Mouse (Mus musculus): ENCODE measurements around the gene Strada. TPM values are rescaled to one million over a fixed set of nuclear protein-coding genes. Genes with fewer than 3 reads are reported as not detected.
"Not testable (repeated sequence)": the region's sequence is repeated elsewhere in the genome, so short reads cannot be mapped to it uniquely, and the experiment has no call there.

Gene Strada
- total RNA-seq, 2 experiments from 2014 or later = 6.2 to 8.0 TPM

- no peak for DNase-seq
Measured at GRCm38 (mm10) chr11:106156257-106156656, 45.7 kb downstream of the Strada start.

DNA sequence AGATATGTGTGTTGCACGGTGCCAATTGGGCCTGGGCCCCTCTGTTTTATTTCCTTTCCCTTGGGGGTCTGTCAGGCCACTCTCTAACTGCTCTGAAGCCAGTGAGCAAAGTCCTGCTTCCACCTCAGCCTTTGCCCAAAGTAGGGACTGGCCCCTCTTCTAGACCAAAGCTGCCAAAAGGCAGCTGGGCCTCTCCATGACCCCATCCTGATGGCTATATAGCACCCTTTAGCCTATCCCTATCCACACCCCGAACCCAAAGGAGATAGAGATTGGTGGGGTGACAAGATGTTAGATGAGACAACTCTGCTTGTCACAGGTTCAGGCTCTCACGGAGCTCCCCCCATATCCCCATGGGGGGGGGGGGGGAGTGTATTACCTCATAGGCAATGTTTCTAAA, 46.2 kb downstream of the Strada start:
- no peak for DNase-seq

DNA sequence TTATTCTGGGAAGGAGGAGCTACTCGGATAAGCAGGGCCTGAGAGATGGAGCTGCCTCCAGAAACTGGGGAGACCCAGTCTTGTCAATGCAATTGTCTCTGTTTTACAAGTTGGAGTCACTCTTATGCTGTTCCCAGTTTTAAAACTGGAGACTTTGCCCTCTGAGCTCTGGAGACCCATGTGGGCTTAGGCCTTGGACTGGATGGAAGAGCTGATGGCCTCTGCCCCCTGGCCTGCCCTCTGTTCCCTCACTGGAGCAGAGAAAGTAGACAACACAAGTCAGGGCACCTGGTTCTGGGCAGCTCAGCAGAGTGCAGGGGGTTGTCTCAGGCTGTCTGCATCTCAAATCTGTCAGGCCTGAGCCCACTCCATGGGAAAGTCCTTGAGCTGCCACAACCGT, 47.2 kb downstream of the Strada start:
- no peak for DNase-seq

DNA sequence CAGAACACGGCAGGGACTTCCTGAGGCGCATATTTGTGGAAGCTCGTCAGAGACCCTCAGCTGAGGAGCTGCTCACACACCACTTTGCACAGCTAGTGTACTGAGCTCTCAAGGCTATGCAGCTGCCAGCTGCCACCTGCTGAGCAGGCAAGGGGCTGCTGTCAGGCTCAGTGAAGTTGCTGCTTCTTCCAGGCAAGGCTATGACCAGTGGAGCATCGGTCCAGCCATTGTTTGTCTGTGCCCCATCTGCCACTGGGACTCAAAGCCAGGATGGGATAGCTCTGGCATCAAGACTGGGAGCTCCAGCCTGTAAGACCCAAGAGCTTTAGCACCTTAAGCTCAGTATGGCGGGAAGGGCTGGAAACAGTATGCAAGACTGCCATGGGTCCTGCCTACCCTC, 47.9 kb downstream of the Strada start:
- DNase-seq = no peak

DNA sequence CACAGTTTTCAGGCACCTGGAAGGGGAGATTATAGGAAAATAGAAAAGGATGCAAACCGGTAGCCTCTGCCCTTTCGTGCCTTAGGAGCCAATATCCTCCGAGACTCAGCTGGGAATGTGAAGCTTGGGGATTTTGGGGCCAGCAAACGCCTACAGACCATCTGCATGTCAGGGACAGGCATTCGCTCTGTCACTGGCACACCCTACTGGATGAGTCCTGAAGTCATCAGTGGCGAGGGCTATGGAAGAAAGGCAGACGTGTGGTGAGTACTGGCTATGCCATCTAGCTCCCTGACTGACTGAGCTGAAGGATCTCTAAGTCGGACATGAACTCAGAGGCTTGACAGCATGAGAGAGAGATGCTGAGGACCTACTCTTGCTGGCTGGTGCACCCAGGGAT, 49.8 kb downstream of the Strada start:
- DNase-seq = no peak

DNA sequence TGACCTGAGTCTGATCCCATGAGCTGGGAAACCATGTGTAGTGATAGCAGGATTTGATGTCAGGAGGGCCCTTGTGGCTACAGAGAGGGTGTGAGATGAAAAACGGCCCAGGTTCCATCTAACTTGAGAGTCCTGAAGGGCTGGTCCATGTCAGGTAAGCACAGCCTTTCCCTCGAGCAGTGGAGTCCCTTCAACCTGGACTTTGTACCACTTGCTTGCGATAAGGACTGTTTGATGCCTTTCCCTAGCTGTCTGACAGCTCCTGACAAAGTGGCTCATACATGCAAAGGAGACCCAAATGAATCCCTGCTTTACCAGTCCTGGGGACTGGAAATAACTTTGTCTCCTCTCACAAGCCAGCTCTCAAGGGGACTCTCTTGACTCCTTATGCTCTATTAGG, 50.7 kb downstream of the Strada start:
- DNase-seq = no peak

DNA sequence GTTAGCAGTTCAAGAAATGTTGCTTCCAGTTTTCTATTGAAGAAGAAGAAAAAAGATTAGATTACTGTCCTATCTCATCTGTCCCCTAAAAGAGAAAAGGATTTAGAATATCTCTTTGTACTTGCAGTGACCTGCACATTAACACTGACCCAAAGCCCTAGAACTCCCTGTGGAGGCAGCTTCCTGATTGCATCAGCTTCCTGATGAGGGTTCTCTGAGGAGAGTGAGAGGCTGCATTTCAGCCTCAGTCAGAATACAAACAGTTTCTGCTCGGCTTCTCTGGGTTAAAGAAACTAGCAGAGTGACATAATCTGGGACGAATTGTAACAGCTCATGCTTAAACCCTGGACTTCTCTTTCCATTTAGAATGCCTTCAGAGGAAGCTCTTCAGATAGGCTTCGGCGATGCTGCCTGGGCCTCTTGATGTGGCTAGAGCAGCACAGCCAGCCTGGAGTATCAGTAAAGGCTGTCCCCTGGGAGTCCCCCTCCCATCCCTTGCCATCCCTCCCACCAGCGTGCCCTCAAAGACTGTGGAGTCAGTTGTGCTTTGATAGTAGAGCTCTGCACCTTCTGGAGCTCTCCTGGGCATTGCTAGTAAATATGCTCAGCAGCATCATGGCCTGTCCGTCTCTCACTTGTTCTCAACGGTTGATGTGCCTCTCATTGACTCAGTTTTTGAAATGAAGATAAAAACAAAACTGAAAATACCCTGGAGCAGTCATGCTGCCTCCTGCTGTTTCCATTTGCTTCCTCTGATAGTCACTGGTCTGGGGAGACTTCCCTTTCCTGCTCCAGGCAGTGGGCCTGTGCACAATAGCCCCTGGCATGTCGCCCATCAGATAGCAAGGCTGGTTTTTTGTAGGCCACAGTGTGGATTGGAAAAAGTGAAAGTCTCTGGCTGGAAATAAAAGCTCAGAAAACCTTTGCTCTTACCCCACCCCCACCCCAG, 67.1 kb downstream of the Strada start:
- DNase-seq = peak; percentile 90 to 94

GRCm38 (mm10) chr11:106132516-106132915, 69.5 kb downstream of the Strada start:
- DNase-seq = no peak

GRCm38 (mm10) chr11:106129477-106129876, 72.5 kb downstream of the Strada start:
- no peak for DNase-seq

GRCm38 (mm10) chr11:106126727-106127373, 75.1 kb downstream of the Strada start:
- DNase-seq = not testable (repeated sequence)

- DNase-seq = no peak
Measured at GRCm38 (mm10) chr11:106125827-106126226, 76.1 kb downstream of the Strada start.

DNA sequence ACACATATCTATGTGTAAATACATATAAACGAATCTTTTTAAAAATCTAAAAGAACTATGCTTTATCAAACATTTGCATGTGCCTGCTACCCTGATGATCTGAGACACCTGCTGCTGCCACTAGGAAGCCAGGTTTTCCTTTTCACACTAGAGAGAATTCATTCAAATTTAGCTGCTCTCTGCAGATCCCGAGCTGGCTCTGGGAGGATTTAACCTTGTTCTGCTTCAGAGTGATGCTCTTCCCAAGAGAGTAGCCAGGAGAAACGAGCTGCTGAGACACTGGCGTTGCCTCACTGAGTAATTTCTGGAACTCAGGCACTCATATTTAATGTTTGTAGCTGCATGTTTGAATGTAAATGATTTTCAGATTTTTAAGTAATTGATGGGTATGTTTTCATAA, 77.2 kb downstream of the Strada start:
- DNase-seq = no peak

GRCm38 (mm10) chr11:106122736-106123135, 79.2 kb downstream of the Strada start:
- peak; percentile 26 to 67 for DNase-seq

DNA sequence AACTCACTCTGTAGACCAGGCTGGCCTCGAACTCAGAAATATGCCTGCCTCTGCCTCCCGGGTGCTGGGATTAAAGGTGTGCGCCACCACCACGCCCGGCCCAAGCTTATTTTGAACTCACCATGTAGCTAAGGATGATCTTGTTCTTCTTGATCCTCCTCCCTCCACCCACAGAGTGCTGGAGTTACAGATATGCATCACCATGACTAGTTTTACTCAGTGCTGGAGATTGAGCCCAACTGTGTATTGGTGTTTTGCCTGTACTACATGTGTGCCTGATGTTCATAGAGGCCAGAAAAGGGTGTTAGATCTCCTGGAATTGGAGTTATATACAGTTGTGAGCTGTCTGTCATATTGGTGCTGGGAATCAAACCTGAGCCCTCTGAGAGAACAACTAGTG, 79.7 kb downstream of the Strada start:
- no peak for DNase-seq

Other genes with a start within 250 kb of the Strada start
- gene Cyb561, start 248.8 kb downstream of the Strada start, total RNA-seq (2021) = 1 to 10 TPM; 6.9 to 9.0 TPM
- gene Ace, start 234.2 kb downstream of the Strada start, total RNA-seq (2021) = 10 to 100 TPM; 22.2 to 25.1 TPM
- not detected for gene Ace3, start 207.5 kb downstream of the Strada start, total RNA-seq (2021)
- gene Kcnh6, start 194.0 kb downstream of the Strada start, total RNA-seq (2021) = under 1 TPM in 1 of 2 experiments, not detected in 1; 0.15 TPM
- 10 to 100 TPM; 40.0 to 41.6 TPM for gene Dcaf7, start 165.3 kb downstream of the Strada start, total RNA-seq (2021)
- 10 to 100 TPM; 65.6 to 68.9 TPM for gene Taco1, start 136.1 kb downstream of the Strada start, total RNA-seq (2021)
- gene Map3k3, start 117.6 kb downstream of the Strada start, total RNA-seq (2021) = 10 to 100 TPM; 35.0 to 37.3 TPM
- gene Gm10840, start 41.3 kb downstream of the Strada start, total RNA-seq (2021) = not detected
- gene Limd2, start 41.3 kb downstream of the Strada start, total RNA-seq (2021) = 10 to 100 TPM in 1 of 2 experiments, 1 to 10 TPM in 1; 3.5 to 12.3 TPM
- gene Ccdc47, start 14.2 kb upstream of the Strada start, total RNA-seq (2021) = 10 to 100 TPM; 70.0 to 74.0 TPM
- 10 to 100 TPM; 24.1 to 26.7 TPM for gene Ddx42, start 14.8 kb upstream of the Strada start, total RNA-seq (2021)
- 10 to 100 TPM; 19.5 to 23.2 TPM for gene Ftsj3, start 53.9 kb upstream of the Strada start, total RNA-seq (2021)
- 100 to 1,000 TPM; 109 TPM for gene Psmc5, start 54.0 kb upstream of the Strada start, total RNA-seq (2021)
- gene Smarcd2, start 70.8 kb upstream of the Strada start, total RNA-seq (2021) = 10 to 100 TPM; 12.3 to 19.0 TPM
- gene Tcam1, start 74.5 kb upstream of the Strada start, total RNA-seq (2021) = not detected
- not detected for gene Gh, start 99.7 kb upstream of the Strada start, total RNA-seq (2021)
- gene Cd79b, start 112.6 kb upstream of the Strada start, total RNA-seq (2021) = 10 to 100 TPM in 1 of 2 experiments, 1 to 10 TPM in 1; 2.0 to 14.1 TPM
- gene Scn4a, start 151.1 kb upstream of the Strada start, total RNA-seq (2021) = 10 to 100 TPM; 22.6 to 23.8 TPM
- gene Prr29, start 163.3 kb upstream of the Strada start, total RNA-seq (2021) = 1 to 10 TPM in 1 of 2 experiments, under 1 TPM in 1; 0.57 to 1.3 TPM
- 10 to 100 TPM; 19.2 to 24.5 TPM for gene Icam2, start 185.9 kb upstream of the Strada start, total RNA-seq (2021)

All from heart, adult 18-20 months (tissue).